ENCODE assay signal across 18 mouse cellular contexts in genomic region chr9:101610806-101611443, GRCm38 (mm10).
DNase-seq lines count a peak whose midpoint lies in the region; ATAC-seq and TF ChIP-seq lines count a peak whose summit lies in the region.
"Had no signal": no experiment of that assay in that cellular context is flagged by ENCODE, and none has a peak within 500 bp of the region (broad histone marks: within the 10 kb centered on the region; RNA-seq: fewer than 3 reads in every experiment).

No protein-coding gene starts in this region.

- no peaks in the 10 kb centered on the region for H3K4me1 ChIP-seq in hindbrain, embryonic 16.5 days (ENCODE audit: control insufficient read depth, insufficient read depth, low read depth, low read length)
- no peaks in the 10 kb centered on the region; the same call in 1 of the 2 replicates for H3K4me1 ChIP-seq in hindbrain, postnatal 0 days (ENCODE audit: insufficient read depth, low read length)
- peaks cover 6% of the 10 kb centered on the region; the same call in 1 of the 2 replicates for H3K4me1 ChIP-seq in lung, embryonic 16.5 days (replicated peaks; ENCODE audit: control insufficient read depth, insufficient read depth, low read length)
- H3K4me1 ChIP-seq in stomach, embryonic 15.5 days = peaks cover 3% of the 10 kb centered on the region; the same call in 1 of the 2 replicates
- H3K4me1 ChIP-seq in stomach, postnatal 0 days (replicated peaks; ENCODE audit: control insufficient read depth, insufficient read depth) = no peaks in the 10 kb centered on the region
- H3K4me1 ChIP-seq: forebrain, embryonic 10.5 days; forebrain, embryonic 13.5 days; hindbrain, embryonic 10.5 days; hindbrain, embryonic 13.5 days had no signal

- no peak for DNase-seq in hindbrain, postnatal 0 days (ENCODE audit: low spot score)
- no peak for DNase-seq in lung, postnatal 4 days
- no peak for DNase-seq in stomach, postnatal 0 days (ENCODE audit: low spot score)
- DNase-seq: adrenal gland, adult 2 months; adrenal gland, postnatal 14 days; gastrocnemius, postnatal 10 days; gastrocnemius, postnatal 36 days; heart, postnatal 36 days had no signal

- H3K36me3 ChIP-seq in hindbrain, embryonic 16.5 days (ENCODE audit: control insufficient read depth, insufficient read depth, low read length) = no peaks in the 10 kb centered on the region
- no peaks in the 10 kb centered on the region for H3K36me3 ChIP-seq in hindbrain, postnatal 0 days (ENCODE audit: insufficient read depth, low read length)
- no peaks in the 10 kb centered on the region for H3K36me3 ChIP-seq in lung, embryonic 16.5 days (ENCODE audit: control insufficient read depth, insufficient read depth, low read length)
- no peaks in the 10 kb centered on the region for H3K36me3 ChIP-seq in stomach, embryonic 15.5 days
- H3K36me3 ChIP-seq in stomach, postnatal 0 days (ENCODE audit: control insufficient read depth, insufficient read depth, low read length) = no peaks in the 10 kb centered on the region
- H3K36me3 ChIP-seq: forebrain, embryonic 10.5 days; hindbrain, embryonic 10.5 days; hindbrain, embryonic 13.5 days had no signal

- no peak overlapping the region for H3K4me2 ChIP-seq in hindbrain, embryonic 16.5 days (ENCODE audit: low read length)
- no peak overlapping the region for H3K4me2 ChIP-seq in hindbrain, postnatal 0 days (ENCODE audit: low read depth, low read length)
- no peak overlapping the region for H3K4me2 ChIP-seq in lung, embryonic 16.5 days (ENCODE audit: low read depth, low read length)
- no peak overlapping the region for H3K4me2 ChIP-seq in stomach, embryonic 15.5 days
- H3K4me2 ChIP-seq in stomach, postnatal 0 days (replicated peaks; ENCODE audit: low read depth) = no peak overlapping the region
- H3K4me2 ChIP-seq: forebrain, embryonic 13.5 days; heart, embryonic 11.5 days; hindbrain, embryonic 13.5 days had no signal

- no peak overlapping the region for H3K27ac ChIP-seq in hindbrain, embryonic 16.5 days (ENCODE audit: low read depth, low read length)
- H3K27ac ChIP-seq in hindbrain, postnatal 0 days = no peak overlapping the region
- H3K27ac ChIP-seq in lung, embryonic 16.5 days (ENCODE audit: low read length) = no peak overlapping the region
- H3K27ac ChIP-seq in stomach, embryonic 15.5 days = peak overlapping the region; percentile 6; the same call in 1 of the 2 replicates
- no peak overlapping the region for H3K27ac ChIP-seq in stomach, postnatal 0 days (replicated peaks)
- H3K27ac ChIP-seq: forebrain, embryonic 10.5 days; forebrain, embryonic 13.5 days; hindbrain, embryonic 10.5 days; hindbrain, embryonic 13.5 days had no signal

- no peak for TF ChIP-seq EP300 in stomach, postnatal 0 days (optimal IDR thresholded peaks at IDR 0.05)

- H3K9me3 ChIP-seq in hindbrain, embryonic 16.5 days (ENCODE audit: control insufficient read depth, low read length) = no peaks in the 10 kb centered on the region
- H3K9me3 ChIP-seq in hindbrain, postnatal 0 days (ENCODE audit: low read length) = no peaks in the 10 kb centered on the region
- H3K9me3 ChIP-seq in lung, embryonic 16.5 days (ENCODE audit: control insufficient read depth, low read length) = no peaks in the 10 kb centered on the region
- no peaks in the 10 kb centered on the region for H3K9me3 ChIP-seq in stomach, embryonic 15.5 days
- no peaks in the 10 kb centered on the region for H3K9me3 ChIP-seq in stomach, postnatal 0 days (ENCODE audit: control insufficient read depth, low read length)
- H3K9me3 ChIP-seq: forebrain, embryonic 10.5 days; forebrain, embryonic 13.5 days; hindbrain, embryonic 10.5 days; hindbrain, embryonic 13.5 days had no signal

- TF ChIP-seq CTCF in hindbrain, postnatal 0 days (IDR thresholded peaks at IDR 0.05; ENCODE audit: low read depth) = no peak
- no peak for TF ChIP-seq CTCF in stomach, postnatal 0 days (IDR thresholded peaks at IDR 0.05; ENCODE audit: low read depth)

- WGBS in hindbrain, embryonic 16.5 days = 75% methylated on average over 8 of the region's 8 CpGs
- WGBS in hindbrain, postnatal 0 days = 74% methylated on average over 8 of the region's 8 CpGs
- 31% methylated on average over 8 of the region's 8 CpGs for WGBS in lung, embryonic 16.5 days
- 43% methylated on average over 8 of the region's 8 CpGs for WGBS in stomach, embryonic 15.5 days
- WGBS in stomach, postnatal 0 days = 38% methylated on average over 8 of the region's 8 CpGs

- no peak overlapping the region for H3K4me3 ChIP-seq in hindbrain, embryonic 16.5 days (ENCODE audit: low read length)
- no peak overlapping the region for H3K4me3 ChIP-seq in hindbrain, postnatal 0 days (ENCODE audit: low read length)
- no peak overlapping the region for H3K4me3 ChIP-seq in lung, embryonic 16.5 days (ENCODE audit: low read length)
- no peak overlapping the region for H3K4me3 ChIP-seq in stomach, embryonic 15.5 days (replicated peaks)
- no peak overlapping the region for H3K4me3 ChIP-seq in stomach, postnatal 0 days (ENCODE audit: low read depth, low read length)
- H3K4me3 ChIP-seq: forebrain, embryonic 10.5 days; forebrain, embryonic 13.5 days; hindbrain, embryonic 10.5 days; hindbrain, embryonic 13.5 days had no signal

- H3K9ac ChIP-seq in hindbrain, embryonic 16.5 days (ENCODE audit: low read depth, low read length) = no peak overlapping the region
- H3K9ac ChIP-seq in hindbrain, postnatal 0 days (replicated peaks; ENCODE audit: low read length) = no peak overlapping the region
- H3K9ac ChIP-seq in lung, embryonic 16.5 days (ENCODE audit: low read length) = no peak overlapping the region
- no peak overlapping the region for H3K9ac ChIP-seq in stomach, embryonic 15.5 days
- H3K9ac ChIP-seq in stomach, postnatal 0 days (ENCODE audit: low read length) = no peak overlapping the region
- H3K9ac ChIP-seq: forebrain, embryonic 13.5 days; hindbrain, embryonic 13.5 days had no signal

- ATAC-seq in hindbrain, embryonic 16.5 days = 0 out of 2 replicates have a peak, but pooled peaks have one; percentile 14
- no peak for ATAC-seq in hindbrain, postnatal 0 days
- ATAC-seq in lung, embryonic 16.5 days (ENCODE audit: low read depth) = peak; percentile 41; the same call in 1 of the 2 replicates
- ATAC-seq in stomach, embryonic 15.5 days (ENCODE audit: insufficient read depth, low FRiP score, low read depth) = no peak; the same call in 1 of the 2 replicates
- ATAC-seq in stomach, postnatal 0 days (ENCODE audit: low FRiP score, low TSS enrichment) = no peak
- ATAC-seq: CD4-positive, CD25-positive, alpha-beta regulatory T cell, adult 4 months; forebrain, embryonic 13.5 days; forebrain, embryonic 16.5 days had no signal

- H3K27me3 ChIP-seq in hindbrain, embryonic 16.5 days (replicated peaks; ENCODE audit: control insufficient read depth, insufficient read depth, low read length) = no peaks in the 10 kb centered on the region
- no peaks in the 10 kb centered on the region for H3K27me3 ChIP-seq in hindbrain, postnatal 0 days (ENCODE audit: insufficient read depth, low read length)
- H3K27me3 ChIP-seq in lung, embryonic 16.5 days (ENCODE audit: control insufficient read depth, insufficient read depth, low read depth, low read length) = no peaks in the 10 kb centered on the region
- no peaks in the 10 kb centered on the region for H3K27me3 ChIP-seq in stomach, embryonic 15.5 days (replicated peaks)
- no peaks in the 10 kb centered on the region for H3K27me3 ChIP-seq in stomach, postnatal 0 days (ENCODE audit: control insufficient read depth, insufficient read depth, low read length)
- H3K27me3 ChIP-seq: forebrain, embryonic 13.5 days had no signal

Comparison
In these comparisons a context has a peak if more than half of its experiments do, and no peak if none do; other contexts are left out.
1. ATAC-seq: peak in hindbrain, embryonic 16.5 days (single experiment) and lung, embryonic 16.5 days (single experiment); none in hindbrain, postnatal 0 days (single experiment), stomach, embryonic 15.5 days (single experiment) and stomach, postnatal 0 days (single experiment).